Mouse (Mus musculus): ENCODE results near the gene Ndufc1. TPM values are rescaled to one million over a fixed set of nuclear protein-coding genes. Genes with fewer than 3 reads are reported as not detected.
"Not testable (repeated sequence)": the region's sequence is repeated elsewhere in the genome, so short reads cannot be mapped to it uniquely, and the experiment has no call there.

The Ndufc1 gene
- total RNA-seq (2022): 100 to 1,000 TPM; 257 to 292 (median 267) TPM

- peak; percentile 88 to 98 for DNase-seq (ENCODE audit: low spot score in 2 of 2)
These were observed at the start of gene Ndufc1 for GRCm38 (mm10) chr3:51408561-51409183. Gene Ndufc1 (minus strand): TSS chr3:51408988.

GRCm38 (mm10) chr3:51434871-51435595 lies 26.2 kb upstream of the Ndufc1 start:
- no peak for DNase-seq (ENCODE audit: low spot score in 2 of 2)

GRCm38 (mm10) chr3:51434364-51434763 lies 25.6 kb upstream of the Ndufc1 start:
- not testable (repeated sequence) for DNase-seq (ENCODE audit: low spot score in 2 of 2)

- no peak for DNase-seq (ENCODE audit: low spot score in 2 of 2)
These were observed 16.6 kb upstream of the Ndufc1 start for GRCm38 (mm10) chr3:51425394-51425793.

- DNase-seq (ENCODE audit: low spot score in 2 of 2): no peak
These were observed 13.1 kb upstream of the Ndufc1 start for GRCm38 (mm10) chr3:51421921-51422320.

GRCm38 (mm10) chr3:51417966-51418365 lies 9.2 kb upstream of the Ndufc1 start:
- DNase-seq (ENCODE audit: low spot score in 2 of 2): no peak

- DNase-seq (ENCODE audit: low spot score in 2 of 2): no peak
These were observed 8.7 kb upstream of the Ndufc1 start for GRCm38 (mm10) chr3:51417485-51417884.

- DNase-seq (ENCODE audit: low spot score in 2 of 2): no peak
These were observed 8.3 kb upstream of the Ndufc1 start for GRCm38 (mm10) chr3:51417135-51417458.

GRCm38 (mm10) chr3:51416364-51417134 lies 7.8 kb upstream of the Ndufc1 start:
- peak in 1 of 2 experiments; percentile 37 for DNase-seq (ENCODE audit: low spot score in 2 of 2)

GRCm38 (mm10) chr3:51416073-51416363 lies 7.2 kb upstream of the Ndufc1 start:
- no peak for DNase-seq (ENCODE audit: low spot score in 2 of 2)

GRCm38 (mm10) chr3:51415098-51416072 lies 6.6 kb upstream of the Ndufc1 start, which contains the start of gene Naa15:
Gene Naa15 (plus strand): TSS chr3:51415148.
- DNase-seq (ENCODE audit: low spot score in 2 of 2): peak; percentile 94 to 95

- no peak for DNase-seq (ENCODE audit: low spot score in 2 of 2)
These were observed 4.5 kb upstream of the Ndufc1 start for GRCm38 (mm10) chr3:51413276-51413675.

GRCm38 (mm10) chr3:51412457-51412856 lies 3.7 kb upstream of the Ndufc1 start:
- DNase-seq (ENCODE audit: low spot score in 2 of 2): no peak

- DNase-seq (ENCODE audit: low spot score in 2 of 2): no peak
These were observed 773 bp downstream of the Ndufc1 start for GRCm38 (mm10) chr3:51407870-51408560.

GRCm38 (mm10) chr3:51402628-51403027 lies 6.2 kb downstream of the Ndufc1 start:
- no peak for DNase-seq (ENCODE audit: low spot score in 2 of 2)

GRCm38 (mm10) chr3:51402054-51402453 lies 6.7 kb downstream of the Ndufc1 start:
- not testable (repeated sequence) for DNase-seq (ENCODE audit: low spot score in 2 of 2)

- DNase-seq (ENCODE audit: low spot score in 2 of 2): no peak
These were observed 8.1 kb downstream of the Ndufc1 start for GRCm38 (mm10) chr3:51400682-51401081.

GRCm38 (mm10) chr3:51399531-51399930 lies 9.3 kb downstream of the Ndufc1 start:
- DNase-seq (ENCODE audit: low spot score in 2 of 2): no peak

- DNase-seq (ENCODE audit: low spot score in 2 of 2): no peak
These were observed 10.1 kb downstream of the Ndufc1 start for GRCm38 (mm10) chr3:51398667-51399066.

- no peak for DNase-seq (ENCODE audit: low spot score in 2 of 2)
These were observed 11.0 kb downstream of the Ndufc1 start for GRCm38 (mm10) chr3:51397700-51398299.

Data from layer of hippocampus, adult 8-10 months (tissue).